ENCODE assay signal across 18 mouse cellular contexts in the genomic region with DNA sequence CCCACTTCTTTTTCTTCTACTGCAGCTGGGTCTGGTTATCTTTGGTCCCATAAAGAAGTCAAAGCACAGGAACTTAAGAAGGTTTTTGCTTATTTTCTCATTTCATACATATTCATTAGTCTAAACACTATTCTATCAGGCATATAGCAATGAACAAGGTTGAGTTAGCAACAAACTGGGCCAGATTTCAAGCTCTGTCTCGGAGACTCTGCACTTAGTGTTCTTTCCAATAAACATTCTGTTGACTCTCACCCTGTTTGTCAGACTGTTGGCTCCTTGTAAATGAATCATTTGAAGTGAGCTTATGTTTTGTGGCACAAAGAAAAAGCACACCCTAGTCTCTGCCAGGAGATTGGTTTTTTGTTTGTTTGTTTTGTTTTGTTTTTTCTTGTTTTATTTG. TPM values are rescaled to one million over a fixed set of nuclear protein-coding genes. Genes with fewer than 3 reads are reported as not detected.
DNase-seq lines count a peak whose midpoint lies in the region; ATAC-seq and TF ChIP-seq lines count a peak whose summit lies in the region.
"Had no signal": no experiment of that assay in that cellular context is flagged by ENCODE, and none has a peak within 500 bp of the region (broad histone marks: within the 10 kb centered on the region; RNA-seq: fewer than 3 reads in every experiment).

No protein-coding gene starts in this region.

- H3K36me3 ChIP-seq in hindbrain, embryonic 13.5 days: no peaks in the 10 kb centered on the region
- no peaks in the 10 kb centered on the region for H3K36me3 ChIP-seq in hindbrain, embryonic 12.5 days
- H3K36me3 ChIP-seq in lung, embryonic 15.5 days: no peaks in the 10 kb centered on the region
- H3K36me3 ChIP-seq in hindbrain, embryonic 16.5 days (ENCODE audit: control insufficient read depth, insufficient read depth, low read length): no peaks in the 10 kb centered on the region
- H3K36me3 ChIP-seq: heart, embryonic 10.5 days; liver, embryonic 13.5 days had no signal

- no peak overlapping the region for H3K4me3 ChIP-seq in hindbrain, embryonic 13.5 days
- no peak overlapping the region for H3K4me3 ChIP-seq in hindbrain, embryonic 12.5 days
- H3K4me3 ChIP-seq in lung, embryonic 15.5 days: no peak overlapping the region
- no peak overlapping the region for H3K4me3 ChIP-seq in hindbrain, embryonic 16.5 days (ENCODE audit: low read length)
- H3K4me3 ChIP-seq: heart, embryonic 10.5 days; liver, embryonic 13.5 days had no signal

- TF ChIP-seq CTCF in brain, embryonic 14.5 days (IDR thresholded peaks at IDR 0.05; ENCODE audit: borderline replicate concordance, extremely low read depth, insufficient read depth, insufficient read length): no peak

- H3K27me3 ChIP-seq in hindbrain, embryonic 13.5 days: no peaks in the 10 kb centered on the region
- no peaks in the 10 kb centered on the region for H3K27me3 ChIP-seq in hindbrain, embryonic 12.5 days
- no peaks in the 10 kb centered on the region for H3K27me3 ChIP-seq in lung, embryonic 15.5 days
- H3K27me3 ChIP-seq in hindbrain, embryonic 16.5 days (replicated peaks; ENCODE audit: control insufficient read depth, insufficient read depth, low read length): no peaks in the 10 kb centered on the region
- H3K27me3 ChIP-seq: liver, embryonic 13.5 days had no signal

- no peak overlapping the region for H3K9ac ChIP-seq in hindbrain, embryonic 13.5 days
- H3K9ac ChIP-seq in hindbrain, embryonic 12.5 days: no peak overlapping the region
- no peak overlapping the region for H3K9ac ChIP-seq in lung, embryonic 15.5 days
- no peak overlapping the region for H3K9ac ChIP-seq in hindbrain, embryonic 16.5 days (ENCODE audit: low read depth, low read length)
- H3K9ac ChIP-seq: liver, embryonic 13.5 days had no signal

- no peak overlapping the region for H3K4me2 ChIP-seq in hindbrain, embryonic 13.5 days
- H3K4me2 ChIP-seq in hindbrain, embryonic 12.5 days (replicated peaks): no peak overlapping the region
- H3K4me2 ChIP-seq in lung, embryonic 15.5 days: no peak overlapping the region
- H3K4me2 ChIP-seq in hindbrain, embryonic 16.5 days (ENCODE audit: low read length): no peak overlapping the region
- H3K4me2 ChIP-seq: liver, embryonic 13.5 days had no signal

- 0 out of 2 replicates have a peak, but pooled peaks have one; percentile 34 for ATAC-seq in hindbrain, embryonic 13.5 days (ENCODE audit: low FRiP score)
- no peak for ATAC-seq in hindbrain, embryonic 12.5 days (ENCODE audit: low FRiP score)
- peak; percentile 46; the same call in 1 of the 2 replicates for ATAC-seq in lung, embryonic 15.5 days (ENCODE audit: borderline replicate concordance, extremely low read depth, low FRiP score, low TSS enrichment)
- peak; percentile 91 for ATAC-seq in hindbrain, embryonic 16.5 days

- no peaks in the 10 kb centered on the region for H3K9me3 ChIP-seq in hindbrain, embryonic 13.5 days
- H3K9me3 ChIP-seq in hindbrain, embryonic 12.5 days (replicated peaks): no peaks in the 10 kb centered on the region
- H3K9me3 ChIP-seq in lung, embryonic 15.5 days: no peaks in the 10 kb centered on the region
- no peaks in the 10 kb centered on the region for H3K9me3 ChIP-seq in hindbrain, embryonic 16.5 days (ENCODE audit: control insufficient read depth, low read length)
- H3K9me3 ChIP-seq: heart, embryonic 10.5 days; liver, embryonic 13.5 days had no signal

- 60% methylated on average over 1 of the region's 1 CpGs for WGBS in hindbrain, embryonic 13.5 days
- 74% methylated on average over 1 of the region's 1 CpGs for WGBS in hindbrain, embryonic 12.5 days
- WGBS in lung, embryonic 15.5 days: 33% methylated on average over 1 of the region's 1 CpGs
- WGBS in hindbrain, embryonic 16.5 days: 50% methylated on average over 1 of the region's 1 CpGs

- DNase-seq in lung, postnatal 10 days: no peak
- DNase-seq in brain, embryonic 14.5 days (ENCODE audit: low read depth): peak; percentile 73
- DNase-seq in adrenal gland, postnatal 14 days: no peak
- DNase-seq: gastrocnemius, postnatal 10 days; heart, postnatal 4 days; kidney, postnatal 10 days; left cerebral cortex, postnatal 4 days; liver, embryonic 13.5 days; right cerebral cortex, postnatal 4 days; thymus, adult 2 months had no signal

- H3K27ac ChIP-seq in hindbrain, embryonic 13.5 days: no peak overlapping the region
- H3K27ac ChIP-seq in hindbrain, embryonic 12.5 days: no peak overlapping the region
- no peak overlapping the region for H3K27ac ChIP-seq in lung, embryonic 15.5 days
- no peak overlapping the region for H3K27ac ChIP-seq in hindbrain, embryonic 16.5 days (ENCODE audit: low read depth, low read length)
- H3K27ac ChIP-seq: heart, embryonic 10.5 days; liver, embryonic 13.5 days; macrophage had no signal

- TF ChIP-seq POLR2A in brain, embryonic 14.5 days (IDR thresholded peaks at IDR 0.05; ENCODE audit: borderline replicate concordance, extremely low read depth, insufficient read depth, insufficient read length, poor library complexity, severe bottlenecking): no peak

- H3K4me1 ChIP-seq in hindbrain, embryonic 13.5 days (replicated peaks): no peaks in the 10 kb centered on the region
- H3K4me1 ChIP-seq in hindbrain, embryonic 12.5 days: no peaks in the 10 kb centered on the region
- no peaks in the 10 kb centered on the region for H3K4me1 ChIP-seq in lung, embryonic 15.5 days
- H3K4me1 ChIP-seq in hindbrain, embryonic 16.5 days (ENCODE audit: control insufficient read depth, insufficient read depth, low read depth, low read length): no peaks in the 10 kb centered on the region
- H3K4me1 ChIP-seq: liver, embryonic 13.5 days had no signal

RNA-seq across cellular contexts. Expression of a gene that starts 19.3 kb away (rescaled TPM):
- polyA plus RNA-seq in hindbrain, embryonic 13.5 days (2015; fragmentation: Nextera tagmentation; extraction: Ambion mirVana): 0.03 TPM in 1 of 2 replicates, not detected in the other
- polyA plus RNA-seq in hindbrain, embryonic 12.5 days (2016; fragmentation: Nextera tagmentation; extraction: Ambion mirVana): 0.08 and 0.13 TPM in 2 replicates
- polyA plus RNA-seq in lung, embryonic 15.5 days (2015; fragmentation: Nextera tagmentation; extraction: Ambion mirVana): 0.03 and 0.06 TPM in 2 replicates
- polyA plus RNA-seq in brain, embryonic 14.5 days (2012; rRNA removed): not detected in 2 replicates
- polyA plus RNA-seq in hindbrain, embryonic 16.5 days (2015; fragmentation: Nextera tagmentation; extraction: Ambion mirVana): 0.03 and 0.07 TPM in 2 replicates
- not detected in 2 replicates for total RNA-seq in adrenal gland, postnatal 14 days (2021)
- total RNA-seq: gastrocnemius, postnatal 10 days; heart, postnatal 4 days; layer of hippocampus, postnatal 25 days; left cerebral cortex, postnatal 4 days had no signal
- polyA plus RNA-seq: cerebellum, adult 2 months; liver, embryonic 13.5 days; macrophage; thymus, adult 2 months had no signal
